Mouse (Mus musculus) liver, embryonic 15.5 days (tissue): ENCODE data around the gene Tex29. TPM values are rescaled to one million over a fixed set of nuclear protein-coding genes. Genes with fewer than 3 reads are reported as not detected.

Experiments
- ATAC-seq: fragments of 200-750 bp; cut with Nextera tagmentation; 2 replicates; pipeline ENCODE4 v1.8.0; 2017; ENCODE audit warnings: moderate number of reproducible peaks, mild to moderate bottlenecking, moderate library complexity; ENCODE audit not compliant: insufficient read depth
- H3K27ac ChIP-seq: fragments of 300-500 bp; sonication (generic); replicated peaks from 2 replicates; pipeline ENCODE4 v1.5.1; 2015; ENCODE audit warnings: mild to moderate bottlenecking, inconsistent platforms
- H3K27me3 ChIP-seq: fragments of 300-500 bp; sonication (generic); 2 replicates; pipeline ENCODE4 v1.6.1; 2015; ENCODE audit warnings: mild to moderate bottlenecking, inconsistent platforms
- H3K36me3 ChIP-seq: fragments of 300-500 bp; sonication (generic); replicated peaks from 2 replicates; pipeline ENCODE4 v1.6.1; 2015; ENCODE audit warnings: moderate library complexity, mild to moderate bottlenecking, inconsistent platforms
- H3K4me1 ChIP-seq: fragments of 300-500 bp; sonication (generic); replicated peaks from 2 replicates; pipeline ENCODE4 v1.6.1; 2015; ENCODE audit warnings: inconsistent platforms
- H3K4me2 ChIP-seq: fragments of 300-500 bp; sonication (generic); 2 replicates; pipeline ENCODE4 v1.6.1; 2015; ENCODE audit warnings: moderate library complexity, mild to moderate bottlenecking, inconsistent platforms
- H3K4me3 ChIP-seq: fragments of 300-500 bp; sonication (generic); replicated peaks from 2 replicates; pipeline ENCODE4 v1.5.1; 2015; ENCODE audit warnings: mild to moderate bottlenecking, inconsistent platforms
- H3K9ac ChIP-seq: fragments of 300-500 bp; sonication (generic); 2 replicates; pipeline ENCODE4 v1.6.1; 2015; ENCODE audit warnings: moderate library complexity, mild to moderate bottlenecking, inconsistent platforms
- H3K9me3 ChIP-seq: fragments of 300-500 bp; sonication (generic); replicated peaks from 2 replicates; pipeline ENCODE4 v1.6.1; 2016; ENCODE audit warnings: inconsistent platforms
- WGBS: fragments of 180-500 bp; shearing (Covaris S2); methylation state at CpG from one replicate; pipeline ENCODE4 v1.1.7; 2015; ENCODE audit warnings: mixed read lengths; ENCODE audit not compliant: insufficient replicate concordance; 5-methylcytosine and 5-hydroxymethylcytosine counted together
- polyA plus RNA-seq: library from polyadenylated mRNA; unstranded; fragments of >200 nt; fragmentation: Nextera tagmentation; extraction: Ambion mirVana; gene quantifications from 2 replicates; pipeline ENCODE4 v1.2.1, GENCODE M21; 2015

Tex29 gene
- polyA plus RNA-seq, result not detected in 2 replicates

DNA sequence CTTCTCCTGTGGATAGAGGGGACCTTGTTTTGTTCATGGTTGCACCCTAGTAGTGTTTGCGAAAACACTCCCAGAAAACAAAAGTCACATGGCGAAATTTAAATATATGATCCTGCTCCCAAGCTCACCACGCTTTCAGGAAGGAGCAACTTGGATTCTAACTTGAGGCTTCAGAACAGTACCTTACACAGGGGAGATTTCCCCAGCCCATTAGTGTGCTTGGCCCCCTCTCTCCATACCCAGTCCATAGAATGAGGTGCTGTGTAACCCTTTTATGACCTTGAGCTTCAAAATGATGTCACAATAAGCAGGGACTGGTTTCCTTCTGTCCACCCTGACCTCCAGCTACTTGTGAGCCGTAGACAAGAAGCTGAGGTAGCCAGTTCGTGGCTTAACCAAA is at the start of gene Tex29:
Gene Tex29, plus strand, starts transcription at position 301 of the 400 bp plus-strand sequence.
- Histone ChIP-seq H3K9ac (no peak within 1 kb of the TSS), H3K4me2 (no peak within 1 kb of the TSS), H3K36me3 (no peaks in the 10 kb centered on the region), H3K27ac (no peak within 1 kb of the TSS), H3K27me3 (no peaks in the 10 kb centered on the region), H3K9me3 (no peaks in the 10 kb centered on the region), H3K4me1 (no peaks in the 10 kb centered on the region), H3K4me3 (no peak within 1 kb of the TSS)
- ATAC-seq, result no peak
- WGBS, result 64% methylated on average over 5 of the region's 5 CpGs

DNA sequence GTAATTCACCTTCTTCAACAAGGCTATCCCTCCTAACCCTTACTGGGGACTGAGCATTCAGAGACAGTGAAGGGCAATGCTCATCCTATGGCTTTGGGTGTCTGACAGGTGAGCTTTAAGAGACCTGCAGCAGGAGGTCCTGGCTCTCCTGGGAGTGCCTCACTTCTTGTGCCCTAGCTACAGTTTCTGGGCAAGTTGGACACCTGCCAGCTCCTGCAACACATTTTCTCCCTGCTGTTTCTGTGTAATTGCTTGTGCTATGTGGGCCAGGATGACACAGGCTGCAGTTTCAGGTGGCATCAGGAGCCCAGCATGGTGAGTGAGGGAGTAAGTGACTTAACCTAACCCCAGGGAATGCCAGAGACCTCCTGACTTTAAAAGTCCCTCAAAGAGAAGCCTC is 45.3 kb upstream of the Tex29 start:
- H3K27me3 ChIP-seq, result no peaks in the 10 kb centered on the region
- H3K4me1 ChIP-seq, result no peaks in the 10 kb centered on the region
- H3K4me3 ChIP-seq, result no peak overlapping the region
- peaks cover 31% of the 10 kb centered on the region for H3K36me3 ChIP-seq
- H3K9me3 ChIP-seq, result no peaks in the 10 kb centered on the region
- H3K9ac ChIP-seq, result no peak overlapping the region
- no peak for ATAC-seq
- H3K27ac ChIP-seq, result no peak overlapping the region
- no peak overlapping the region for H3K4me2 ChIP-seq

DNA sequence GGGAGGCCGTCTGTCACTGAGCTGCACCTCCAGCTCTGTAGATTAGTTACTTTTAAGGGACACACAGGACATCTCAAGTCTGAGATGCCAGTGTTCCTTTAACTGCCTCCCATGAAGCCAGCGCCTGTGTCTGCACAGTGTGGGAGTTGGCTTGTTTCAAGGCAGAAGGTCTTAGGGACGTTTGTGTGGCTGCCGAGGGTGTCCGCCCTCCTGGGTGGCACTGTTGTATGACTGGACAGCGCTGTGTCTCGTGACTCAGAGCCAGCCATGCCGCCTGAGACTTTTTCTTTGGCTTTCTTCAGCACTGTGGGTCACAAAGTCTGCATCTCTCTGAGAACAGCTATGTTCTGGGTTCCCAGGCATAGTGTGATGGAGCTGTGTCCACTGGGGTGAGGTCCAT is 43.1 kb upstream of the Tex29 start:
- Histone ChIP-seq H3K9ac (no peak overlapping the region), H3K36me3 (peaks cover 37% of the 10 kb centered on the region), H3K4me2 (no peak overlapping the region), H3K9me3 (no peaks in the 10 kb centered on the region), H3K27me3 (no peaks in the 10 kb centered on the region), H3K4me1 (0 out of 2 replicates have a peak, but pooled peaks cover 3% of the 10 kb centered on the region), H3K4me3 (no peak overlapping the region), H3K27ac (no peak overlapping the region)
- ATAC-seq, result no peak
- 68% methylated on average over 8 of the region's 8 CpGs for WGBS

DNA sequence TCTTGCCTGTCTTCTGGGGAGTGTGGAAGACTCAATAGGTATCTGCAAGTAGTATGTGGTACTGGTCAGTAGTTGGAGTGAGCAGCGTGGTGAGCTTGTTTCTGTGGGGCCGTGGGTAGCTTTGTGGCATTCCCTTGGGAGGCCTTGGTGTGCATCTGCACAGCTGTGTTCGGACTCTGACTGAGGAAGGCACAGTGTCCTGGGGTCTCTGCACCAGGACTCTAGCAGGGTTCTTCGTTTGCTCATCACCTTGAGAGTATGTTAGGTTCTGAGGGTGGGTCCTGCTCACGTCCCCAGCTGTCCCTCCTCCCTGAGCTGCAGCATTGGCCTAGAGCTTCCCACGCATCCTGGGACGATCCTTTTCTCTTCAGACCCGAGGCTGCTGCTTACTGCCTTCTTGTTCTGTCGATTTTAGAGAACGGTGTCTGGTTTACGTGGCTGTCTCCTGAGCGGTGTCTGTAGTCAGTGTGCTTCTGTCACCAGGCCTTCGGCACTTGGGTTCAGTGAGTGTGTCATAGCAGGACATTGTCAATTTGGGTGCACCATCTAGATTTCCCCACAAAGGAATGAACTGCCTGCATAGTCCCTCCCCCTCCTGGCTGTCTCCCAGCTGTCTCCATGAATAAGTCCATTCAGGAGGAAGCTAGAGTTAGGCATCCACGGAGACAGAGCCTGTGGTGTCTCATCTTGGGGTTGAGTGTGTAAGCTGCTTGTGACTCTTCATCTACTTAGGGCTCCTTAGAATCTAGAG is 42.4 kb upstream of the Tex29 start:
- no peak overlapping the region for H3K27ac ChIP-seq
- no peaks in the 10 kb centered on the region for H3K27me3 ChIP-seq
- H3K4me2 ChIP-seq, result no peak overlapping the region
- H3K9ac ChIP-seq, result no peak overlapping the region
- H3K4me1 ChIP-seq, result 0 out of 2 replicates have a peak, but pooled peaks cover 3% of the 10 kb centered on the region
- 70% methylated on average over 14 of the region's 14 CpGs for WGBS
- ATAC-seq, result no peak
- H3K9me3 ChIP-seq, result no peaks in the 10 kb centered on the region
- H3K4me3 ChIP-seq, result no peak overlapping the region
- peaks cover 36% of the 10 kb centered on the region for H3K36me3 ChIP-seq

DNA sequence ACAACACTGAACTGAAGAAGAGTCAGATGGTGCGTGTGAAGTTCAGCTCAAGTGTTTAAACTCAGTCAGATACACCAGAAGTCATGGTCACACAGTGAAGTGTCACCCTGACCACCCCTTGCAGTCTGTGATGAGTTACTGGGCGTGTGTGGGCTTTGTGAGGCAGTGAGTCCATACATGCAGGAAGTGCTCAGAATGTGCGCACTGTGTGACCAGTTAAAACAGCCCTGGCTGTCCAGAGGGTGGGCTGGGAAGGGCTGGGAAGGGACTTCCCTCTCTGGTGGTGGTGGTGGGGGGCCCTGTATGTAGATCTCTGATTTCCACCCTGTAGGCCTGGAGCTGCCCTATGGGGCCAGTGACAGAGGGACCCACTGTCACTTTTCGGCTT is 41.8 kb upstream of the Tex29 start:
- H3K4me1 ChIP-seq, result 0 out of 2 replicates have a peak, but pooled peaks cover 3% of the 10 kb centered on the region
- H3K27me3 ChIP-seq, result no peaks in the 10 kb centered on the region
- H3K9me3 ChIP-seq, result no peaks in the 10 kb centered on the region
- H3K4me3 ChIP-seq, result no peak overlapping the region
- no peak overlapping the region for H3K27ac ChIP-seq
- no peak overlapping the region for H3K4me2 ChIP-seq
- peaks cover 41% of the 10 kb centered on the region for H3K36me3 ChIP-seq
- ATAC-seq, result no peak
- 70% methylated on average over 4 of the region's 4 CpGs for WGBS
- H3K9ac ChIP-seq, result no peak overlapping the region

DNA sequence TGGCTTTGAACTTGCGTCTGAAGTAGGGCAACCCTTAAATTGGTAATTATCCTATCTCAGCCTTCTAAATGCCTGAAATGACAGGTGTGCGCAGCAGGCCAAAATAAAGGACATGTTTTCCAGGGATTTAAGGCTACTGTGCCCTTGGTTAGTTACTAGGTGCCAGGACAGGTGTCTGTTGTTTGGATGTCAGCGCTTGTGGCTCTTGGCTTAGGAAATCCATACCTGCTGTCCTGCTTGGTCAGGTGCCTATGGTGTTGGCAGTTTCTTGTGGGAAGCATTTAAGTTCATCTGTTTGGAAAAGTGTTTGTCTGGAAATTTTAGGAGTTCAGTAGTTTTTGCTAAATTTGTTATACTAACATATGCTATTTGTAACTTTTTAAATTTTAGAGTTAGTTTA is 41.2 kb upstream of the Tex29 start:
- Histone ChIP-seq H3K9me3 (no peaks in the 10 kb centered on the region), H3K4me3 (no peak overlapping the region), H3K4me1 (0 out of 2 replicates have a peak, but pooled peaks cover 3% of the 10 kb centered on the region), H3K27me3 (no peaks in the 10 kb centered on the region), H3K27ac (no peak overlapping the region), H3K4me2 (no peak overlapping the region), H3K9ac (no peak overlapping the region), H3K36me3 (peaks cover 44% of the 10 kb centered on the region)
- ATAC-seq, result no peak
- WGBS, result 85% methylated on average over 3 of the region's 3 CpGs

DNA sequence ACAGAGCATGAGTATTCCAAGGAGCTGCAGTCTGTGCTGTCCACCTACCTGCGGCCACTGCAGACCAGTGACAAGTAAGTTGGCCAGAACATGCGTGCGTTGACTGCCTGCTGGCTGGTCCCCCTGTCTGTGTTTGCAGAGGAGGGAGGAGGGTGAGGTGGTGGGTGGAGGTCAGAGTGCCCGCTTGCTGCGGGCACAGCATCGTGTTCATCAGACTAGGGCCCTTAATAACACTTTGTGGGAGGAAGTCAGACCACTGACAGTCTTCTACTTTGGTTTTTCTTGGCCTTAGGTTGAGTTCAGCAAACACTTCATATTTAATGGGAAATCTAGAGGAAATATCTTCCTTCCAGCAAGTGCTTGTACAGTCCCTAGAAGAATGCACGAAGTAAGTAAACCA is 39.8 kb upstream of the Tex29 start:
- Histone ChIP-seq H3K4me3 (no peak overlapping the region), H3K9ac (no peak overlapping the region), H3K27me3 (no peaks in the 10 kb centered on the region), H3K36me3 (peaks cover 52% of the 10 kb centered on the region), H3K9me3 (no peaks in the 10 kb centered on the region), H3K4me2 (no peak overlapping the region), H3K27ac (no peak overlapping the region), H3K4me1 (0 out of 2 replicates have a peak, but pooled peaks cover 3% of the 10 kb centered on the region)
- ATAC-seq, result no peak
- 76% methylated on average over 7 of the region's 7 CpGs for WGBS

DNA sequence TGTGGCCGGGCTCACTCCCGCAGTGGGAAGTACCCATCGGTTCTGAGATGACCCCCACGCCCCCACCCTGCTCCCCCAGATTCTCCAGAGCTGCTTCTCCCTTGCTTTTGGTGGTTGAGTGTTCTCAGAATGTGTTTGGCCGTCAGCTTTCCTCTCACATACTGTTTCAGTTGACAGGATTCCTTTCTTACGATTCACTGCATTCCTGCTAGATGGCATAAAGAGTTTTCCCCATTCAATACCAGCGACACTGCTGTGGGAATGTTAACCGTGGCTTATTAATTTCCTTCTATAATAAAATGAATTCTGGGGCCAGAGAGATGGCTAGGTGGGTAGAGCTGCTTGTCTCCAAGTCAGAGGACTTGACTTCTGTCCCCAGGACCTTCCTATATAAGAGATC is 38.7 kb upstream of the Tex29 start:
- H3K36me3 ChIP-seq, result peaks cover 57% of the 10 kb centered on the region
- 0 out of 2 replicates have a peak, but pooled peaks cover 3% of the 10 kb centered on the region for H3K4me1 ChIP-seq
- no peak for ATAC-seq
- H3K27me3 ChIP-seq, result no peaks in the 10 kb centered on the region
- H3K4me2 ChIP-seq, result no peak overlapping the region
- 74% methylated on average over 8 of the region's 8 CpGs for WGBS
- no peaks in the 10 kb centered on the region for H3K9me3 ChIP-seq
- H3K9ac ChIP-seq, result no peak overlapping the region
- H3K4me3 ChIP-seq, result no peak overlapping the region
- no peak overlapping the region for H3K27ac ChIP-seq

DNA sequence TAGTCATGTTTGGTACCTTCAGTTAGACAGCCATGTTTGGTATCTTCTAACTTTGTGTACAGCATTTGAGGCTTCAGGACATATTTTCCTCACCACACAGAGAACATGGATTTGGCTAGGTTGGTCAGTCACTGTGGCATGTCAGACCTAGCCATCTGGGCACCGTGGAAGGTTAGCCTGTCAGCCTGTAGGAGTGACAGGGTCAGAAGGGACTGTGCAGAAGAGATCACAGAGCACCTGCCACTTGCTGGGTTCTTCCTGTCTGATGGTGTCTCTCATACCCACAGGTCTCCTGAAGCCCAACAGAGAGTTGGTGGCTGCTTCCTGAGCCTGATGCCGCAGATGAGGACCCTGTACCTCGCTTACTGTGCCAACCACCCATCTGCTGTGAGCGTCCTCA is 35.4 kb upstream of the Tex29 start:
- H3K36me3 ChIP-seq, result peaks cover 71% of the 10 kb centered on the region

DNA sequence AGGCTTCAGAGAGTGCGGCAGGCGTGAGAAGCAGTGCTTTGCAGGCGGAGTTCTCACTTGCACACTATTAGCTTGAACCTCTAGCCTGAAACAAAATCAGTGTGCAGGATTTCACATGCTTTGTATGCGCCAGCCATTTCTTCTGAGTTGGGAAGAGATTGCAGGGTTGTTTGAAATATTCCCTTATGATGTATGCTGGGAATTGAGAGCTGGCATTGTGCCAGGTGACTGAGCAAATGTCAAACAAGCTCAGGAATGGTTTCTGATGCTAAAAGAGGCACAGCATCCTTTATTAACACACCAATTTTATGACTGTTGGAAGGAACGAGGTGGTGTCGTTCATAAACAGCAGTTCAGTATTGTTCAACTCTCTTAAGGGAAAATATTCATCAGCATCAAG is 34.0 kb upstream of the Tex29 start:
- no peak for ATAC-seq
- Histone ChIP-seq H3K4me2 (no peak overlapping the region), H3K4me3 (no peak overlapping the region), H3K27me3 (no peaks in the 10 kb centered on the region), H3K36me3 (peaks cover 74% of the 10 kb centered on the region), H3K9ac (no peak overlapping the region), H3K9me3 (no peaks in the 10 kb centered on the region), H3K27ac (no peak overlapping the region), H3K4me1 (no peaks in the 10 kb centered on the region)
- 79% methylated on average over 6 of the region's 6 CpGs for WGBS

More for the DNA sequence above, 35.4 kb upstream of the Tex29 start:
- WGBS, result 74% methylated on average over 4 of the region's 4 CpGs
- 0 out of 2 replicates have a peak, but pooled peaks cover 3% of the 10 kb centered on the region for H3K4me1 ChIP-seq
- H3K27ac ChIP-seq, result no peak overlapping the region
- H3K4me2 ChIP-seq, result no peak overlapping the region
- no peak overlapping the region for H3K9ac ChIP-seq
- H3K4me3 ChIP-seq, result no peak overlapping the region
- no peaks in the 10 kb centered on the region for H3K27me3 ChIP-seq
- no peak for ATAC-seq
- H3K9me3 ChIP-seq, result no peaks in the 10 kb centered on the region

DNA sequence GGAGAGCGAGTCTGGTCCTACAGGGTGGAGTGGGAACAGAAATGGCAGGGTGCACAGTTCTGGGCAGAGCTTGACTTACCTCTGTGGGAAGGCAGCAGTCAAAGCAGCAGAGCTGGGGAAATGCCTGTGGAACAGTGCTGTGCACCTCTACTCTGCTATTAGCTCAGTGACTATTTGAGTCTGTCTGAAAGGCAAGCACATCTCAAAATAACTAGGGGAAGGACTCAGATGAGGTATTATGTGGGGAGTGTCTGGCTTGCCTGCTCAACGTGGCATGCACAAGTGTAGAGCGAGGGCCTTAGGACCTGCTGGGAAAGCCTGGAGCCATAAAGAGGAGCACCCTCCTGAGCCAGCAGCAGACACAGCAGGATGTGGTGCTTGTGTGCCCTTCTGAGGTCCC is 32.9 kb upstream of the Tex29 start:
- Histone ChIP-seq H3K4me3 (no peak overlapping the region), H3K4me1 (no peaks in the 10 kb centered on the region), H3K9me3 (no peaks in the 10 kb centered on the region), H3K9ac (no peak overlapping the region), H3K27me3 (no peaks in the 10 kb centered on the region), H3K36me3 (peaks cover 67% of the 10 kb centered on the region), H3K4me2 (no peak overlapping the region), H3K27ac (no peak overlapping the region)
- ATAC-seq, result no peak
- WGBS, result 73% methylated on average over 3 of the region's 3 CpGs

DNA sequence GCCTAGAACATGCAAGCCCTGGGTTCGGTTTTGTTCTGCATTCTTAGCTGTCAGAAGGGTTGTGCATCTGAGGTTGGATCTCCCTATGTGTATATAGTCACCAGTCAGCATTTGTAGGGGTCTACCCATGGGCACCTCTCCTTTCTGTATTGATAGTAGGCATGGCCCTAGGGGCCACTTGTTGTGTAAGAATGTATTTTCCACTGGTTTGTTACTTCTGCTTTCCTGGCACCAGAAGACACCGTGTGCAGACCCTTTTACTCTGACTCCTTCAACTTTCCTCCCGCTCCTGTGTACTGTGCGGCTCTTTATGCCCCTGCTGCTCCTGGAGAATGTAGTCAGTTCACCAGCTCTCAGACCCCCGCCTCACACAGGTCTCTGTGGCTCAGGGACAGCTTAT is 32.2 kb upstream of the Tex29 start:
- ATAC-seq, result no peak
- H3K4me3 ChIP-seq, result no peak overlapping the region
- no peak overlapping the region for H3K4me2 ChIP-seq
- no peaks in the 10 kb centered on the region for H3K4me1 ChIP-seq
- no peaks in the 10 kb centered on the region for H3K9me3 ChIP-seq
- no peak overlapping the region for H3K27ac ChIP-seq
- no peak overlapping the region for H3K9ac ChIP-seq
- WGBS, result 67% methylated on average over 5 of the region's 5 CpGs
- peaks cover 67% of the 10 kb centered on the region for H3K36me3 ChIP-seq
- no peaks in the 10 kb centered on the region for H3K27me3 ChIP-seq
